Mouse (Mus musculus) monocyte, adult 2 months (primary cell): ENCODE data around the gene Kansl1l.
A peak's percentile ranks its signal among the peaks of the same experiment; 100 is the strongest.

Experiments
- DNase-seq, 2 experiments: peaks; one replicate each; pipeline ENCODE4 v3.0.0; 2022; ENCODE audit warnings: low spot score in 2 of 2, low read depth in 1 of 2

Kansl1l gene

DNA sequence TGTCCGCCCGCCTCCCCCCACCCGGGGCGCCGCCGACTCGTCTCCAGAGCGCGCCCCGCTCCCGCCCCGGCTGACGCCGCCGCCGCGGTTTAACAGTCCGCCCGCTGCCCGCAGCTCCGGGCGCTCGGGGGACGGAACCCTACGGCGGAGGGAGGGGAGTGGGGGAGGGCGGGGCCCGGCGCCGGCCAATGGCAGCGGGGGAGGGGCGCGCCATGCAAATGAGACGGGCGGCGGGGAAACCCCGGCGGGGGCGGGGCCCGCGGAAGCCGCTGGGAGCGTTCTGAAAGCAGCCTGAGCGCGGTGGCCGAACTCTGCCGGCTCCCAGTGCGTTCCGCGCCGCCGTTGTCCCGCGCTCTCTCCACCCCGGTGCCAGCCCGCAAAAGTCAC, at the start of gene Kansl1l:
Gene Kansl1l (minus strand): TSS at position 110 of the 387 bp plus-strand sequence.
- peak; percentile 64 to 88 for DNase-seq

DNA sequence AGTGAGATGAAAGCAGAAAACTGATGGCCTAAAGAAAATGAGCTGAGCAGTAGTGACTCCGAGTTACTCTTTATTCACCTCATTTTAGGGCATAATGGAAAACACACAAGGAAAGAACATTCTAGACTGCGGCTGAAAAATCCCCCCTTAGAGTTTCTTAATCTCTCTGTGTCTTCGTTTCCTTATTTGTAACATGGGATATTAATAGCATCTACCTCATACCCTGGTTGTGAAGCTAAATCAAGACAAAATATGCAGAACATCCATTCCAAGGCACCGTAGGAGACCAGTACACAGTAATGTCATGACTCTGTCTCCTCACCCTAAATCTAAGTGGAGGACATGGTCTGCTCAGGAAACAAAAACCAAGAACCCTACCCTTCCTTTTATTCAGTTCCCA, 48.3 kb upstream of the Kansl1l start:
- no peak for DNase-seq

- no peak for DNase-seq
Measured at GRCm38 (mm10) chr1:66863741-66864495, 46.6 kb upstream of the Kansl1l start.

DNA sequence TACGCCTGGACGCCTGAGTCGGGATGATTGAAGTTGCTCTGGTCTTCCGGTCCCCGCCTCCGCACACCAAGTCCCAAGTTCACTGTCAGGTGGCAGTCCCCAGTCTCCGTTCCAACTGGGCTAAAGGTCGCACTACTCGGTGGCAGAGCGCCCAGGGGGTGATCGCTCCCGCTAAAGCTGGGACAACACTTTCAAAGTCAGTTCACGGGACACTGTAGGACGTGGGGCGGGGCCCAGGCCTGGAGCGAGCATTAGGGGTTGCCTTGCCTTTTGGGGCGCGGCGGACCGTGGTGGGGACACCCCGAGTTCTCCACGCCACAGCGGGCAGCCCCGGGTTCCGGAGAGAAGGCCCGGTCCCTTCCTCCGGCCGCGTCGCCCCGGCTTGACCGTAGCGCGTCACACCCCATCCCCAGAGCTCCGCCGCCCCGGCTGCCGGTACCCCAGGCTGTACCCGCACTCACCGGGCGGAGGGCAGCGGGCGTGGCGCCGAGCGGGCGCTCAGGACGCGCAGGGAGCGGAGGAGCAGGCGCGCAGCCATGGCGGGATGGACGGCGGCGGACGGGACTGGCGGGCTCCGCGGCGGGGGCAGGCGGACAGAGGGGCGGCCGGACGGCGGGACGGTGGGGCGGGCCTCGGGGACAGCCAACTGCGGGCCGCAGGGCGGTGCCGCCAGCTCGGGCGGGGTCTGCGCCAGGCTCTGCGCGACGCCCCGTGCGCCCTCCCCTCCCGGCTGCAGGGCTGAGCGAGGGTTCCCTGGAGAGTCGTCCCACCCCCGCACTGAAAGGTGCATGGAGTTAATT, 45.5 kb upstream of the Kansl1l start, which contains the start of gene Acadl:
Gene Acadl (minus strand): TSS at position 566 of the 800 bp plus-strand sequence.
- DNase-seq, result peak; percentile 29 to 43

- DNase-seq, result no peak
Measured at GRCm38 (mm10) chr1:66861764-66862672, 44.7 kb upstream of the Kansl1l start.

GRCm38 (mm10) chr1:66847506-66847905, 30.1 kb upstream of the Kansl1l start:
- DNase-seq, result no peak

GRCm38 (mm10) chr1:66845690-66846318, 28.4 kb upstream of the Kansl1l start:
- DNase-seq, result no peak

DNA sequence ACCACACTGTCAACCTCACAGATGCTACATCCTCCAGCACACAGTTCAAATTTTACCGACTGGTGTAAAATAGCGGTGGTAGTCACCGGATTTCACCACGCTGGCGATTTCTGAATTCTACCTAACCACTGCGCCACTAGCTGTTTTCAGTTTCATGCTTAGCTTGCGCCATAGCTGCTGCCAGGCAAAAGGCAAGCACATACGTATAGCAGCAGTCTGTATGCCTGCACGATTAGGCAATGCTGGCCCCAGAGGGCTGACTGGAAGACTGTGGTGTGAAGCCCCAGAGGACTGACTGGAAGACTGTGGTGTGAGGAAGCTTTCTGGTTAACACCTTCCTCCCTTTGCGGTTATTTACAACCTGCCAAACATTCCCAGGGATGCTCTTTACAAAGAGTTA, 24.6 kb upstream of the Kansl1l start:
- DNase-seq, result no peak

DNA sequence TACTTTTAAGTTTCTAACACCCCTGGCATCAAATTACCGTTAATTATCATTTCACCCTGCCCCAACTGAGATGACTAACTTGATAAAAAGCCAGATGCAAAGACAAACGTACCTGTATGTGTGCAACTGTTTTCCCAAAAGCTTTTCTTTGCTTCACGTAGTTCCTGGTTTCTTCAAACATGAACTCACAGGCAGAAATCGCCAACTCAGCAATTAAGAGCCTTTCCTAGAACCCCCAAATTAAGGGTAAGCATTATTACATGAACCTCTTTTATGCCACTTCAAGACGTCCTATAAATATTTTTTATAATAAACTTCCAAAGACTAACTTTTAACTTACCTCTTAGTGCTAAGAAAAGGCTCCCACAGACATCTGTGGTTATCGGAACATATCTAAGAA, 24.1 kb upstream of the Kansl1l start:
- DNase-seq, result no peak

GRCm38 (mm10) chr1:66839755-66840438, 22.5 kb upstream of the Kansl1l start:
- no peak for DNase-seq

GRCm38 (mm10) chr1:66839135-66839534, 21.8 kb upstream of the Kansl1l start:
- DNase-seq, result no peak

DNA sequence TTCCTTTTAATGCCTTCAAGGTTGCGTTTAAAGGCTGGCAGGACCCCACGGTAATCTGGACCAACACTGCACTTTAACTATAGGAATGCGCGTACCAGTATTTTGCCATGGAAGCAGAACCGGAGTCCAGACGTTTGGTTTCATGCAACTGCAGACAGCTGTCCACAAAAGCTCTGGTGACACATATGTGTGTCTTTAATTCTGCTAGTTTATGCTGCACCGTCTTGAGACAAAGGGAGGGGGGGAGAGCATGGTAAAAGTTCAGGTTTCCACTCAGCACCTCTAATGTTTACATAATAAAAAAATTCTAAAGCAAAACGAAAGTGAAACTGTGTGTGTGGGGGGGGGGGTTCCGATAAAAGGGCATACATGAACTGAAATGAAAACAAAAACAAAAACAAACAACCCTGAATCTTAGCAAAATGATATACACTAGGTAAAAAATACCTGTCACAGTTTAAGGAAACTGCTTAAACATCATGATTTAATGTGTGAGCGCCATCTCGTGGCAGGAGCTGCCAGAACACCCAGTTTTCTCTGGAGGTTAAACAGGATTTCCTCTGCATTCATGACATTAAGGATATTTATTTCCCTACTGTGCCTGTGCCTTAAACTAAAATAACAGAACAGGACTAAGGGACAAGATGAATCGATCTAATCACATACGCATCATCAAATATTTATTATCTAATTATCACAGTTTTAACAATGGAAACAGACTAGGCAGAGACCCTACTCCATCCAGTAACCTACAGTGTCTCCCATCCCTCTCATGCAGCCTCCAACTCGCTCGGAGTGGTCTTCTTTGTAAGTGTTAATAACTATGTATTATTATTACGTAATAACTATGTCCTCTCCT, 21.1 kb upstream of the Kansl1l start:
- peak in 1 of 2 experiments; percentile 23 for DNase-seq

DNA sequence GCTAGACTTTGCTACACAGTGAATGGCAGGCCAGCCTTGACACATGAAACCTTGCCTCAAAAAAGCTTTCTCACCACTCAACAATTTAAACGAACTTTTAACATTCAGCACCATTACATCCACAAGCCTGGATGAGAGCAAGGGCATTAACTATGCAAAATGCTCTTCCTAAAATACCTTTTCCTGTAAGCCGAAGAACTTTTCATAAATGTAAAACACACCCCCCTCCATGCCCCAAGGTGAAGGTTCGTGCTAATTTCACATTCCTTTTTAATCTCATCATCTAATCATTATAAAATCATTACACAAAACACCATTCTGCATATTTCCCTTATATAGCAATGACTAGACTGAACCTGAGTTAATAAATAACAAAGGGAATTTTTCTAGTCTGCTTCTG, 19.8 kb upstream of the Kansl1l start:
- no peak for DNase-seq

- DNase-seq, result no peak
Measured at GRCm38 (mm10) chr1:66832636-66833165, 15.3 kb upstream of the Kansl1l start.

- DNase-seq, result no peak
Measured at GRCm38 (mm10) chr1:66831824-66832600, 14.7 kb upstream of the Kansl1l start.

- DNase-seq, result no peak
Measured at GRCm38 (mm10) chr1:66829400-66830080, 12.2 kb upstream of the Kansl1l start.

DNA sequence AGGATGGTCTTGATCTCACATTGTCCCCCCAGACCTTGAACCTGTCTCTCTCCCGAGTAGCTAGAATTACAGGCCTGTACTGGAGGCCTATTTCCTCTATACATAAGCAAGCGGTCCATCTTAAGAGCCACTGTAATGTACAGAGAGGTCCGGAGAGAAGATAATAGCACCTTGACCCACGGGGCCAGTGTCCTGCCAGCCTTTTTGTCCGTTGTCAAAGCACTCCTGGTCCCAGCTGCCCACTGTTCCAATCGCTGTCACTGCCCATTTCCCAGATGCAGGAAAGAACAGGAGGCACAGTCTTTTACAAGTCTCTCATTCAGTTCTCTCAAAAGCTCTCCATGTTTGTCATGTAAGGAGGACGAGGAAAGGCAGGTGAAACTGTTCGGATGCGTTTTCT, 4.6 kb upstream of the Kansl1l start:
- DNase-seq, result no peak

DNA sequence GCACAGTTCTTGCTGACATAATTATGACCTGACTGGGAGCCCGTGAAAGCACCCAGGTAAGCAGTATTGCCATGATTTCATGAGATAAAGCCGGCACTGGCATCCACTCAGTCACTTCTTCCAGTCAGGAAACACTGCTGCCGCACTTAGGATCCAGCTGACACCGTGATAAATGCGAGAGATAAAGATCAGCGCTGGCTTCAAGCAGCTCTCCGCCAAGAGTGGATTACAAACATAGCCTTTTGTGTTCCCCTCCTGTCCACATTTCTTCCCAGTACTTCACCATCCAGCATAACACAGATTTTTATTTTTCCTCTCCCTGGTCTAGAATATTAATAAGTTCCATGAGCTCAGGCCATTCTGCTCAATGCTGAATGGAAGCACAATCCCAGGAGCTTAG, 2.9 kb upstream of the Kansl1l start:
- no peak for DNase-seq
